Mouse (Mus musculus) adrenal gland, adult 2 months (tissue): ENCODE measurements around the gene Ptafr. TPM values are rescaled to one million over a fixed set of nuclear protein-coding genes. Genes with fewer than 3 reads are reported as not detected.
A peak's percentile ranks its signal among the peaks of the same experiment; 100 is the strongest.

ENCODE experiments used
- DNase-seq: peaks from one replicate; pipeline ENCODE4 v3.0.0; 2021
- long read RNA-seq: library from polyadenylated mRNA; stranded (forward); transcript quantifications from one replicate; pipeline ENCODE4 v2.0.0, GENCODE M21; 2021
- polyA plus RNA-seq: library from polyadenylated mRNA; depleted of rRNA; stranded (reverse); fragments of >200 nt; gene quantifications from 2 replicates; pipeline ENCODE4 v1.2.3, GENCODE M21; 2012; rRNA removed
- total RNA-seq, 2 experiments: library from RNA; stranded (reverse); gene quantifications; 2 replicates each; pipeline ENCODE4 v1.2.3; 2021

The Ptafr gene
- total RNA-seq (1 to 10 TPM in 1 of 2 experiments, under 1 TPM in 1; 0.98 to 3.2 TPM), polyA plus RNA-seq (1.6 and 2.2 TPM in 2 replicates)
- long read RNA-seq, result 0 reads

GRCm38 (mm10) chr4:132563965-132564364 lies at the start of gene Ptafr:
Gene Ptafr, plus strand, starts transcription at chr4:132564067.
- DNase-seq, result peak; percentile 34

GRCm38 (mm10) chr4:132514555-132515135 lies 49.2 kb upstream of the Ptafr start:
- peak; percentile 90 for DNase-seq

GRCm38 (mm10) chr4:132515369-132516155 lies 48.3 kb upstream of the Ptafr start:
- peak; percentile 96 for DNase-seq

GRCm38 (mm10) chr4:132518066-132518465 lies 45.8 kb upstream of the Ptafr start:
- no peak for DNase-seq

- DNase-seq, result no peak
Observed at GRCm38 (mm10) chr4:132519188-132519587, 44.7 kb upstream of the Ptafr start.

- no peak for DNase-seq
Observed at GRCm38 (mm10) chr4:132524321-132524741, 39.5 kb upstream of the Ptafr start.

GRCm38 (mm10) chr4:132524808-132525207 lies 39.1 kb upstream of the Ptafr start:
- DNase-seq, result no peak

GRCm38 (mm10) chr4:132526678-132527077 lies 37.2 kb upstream of the Ptafr start:
- DNase-seq, result no peak

- DNase-seq, result no peak
Observed at GRCm38 (mm10) chr4:132527917-132528522, 35.8 kb upstream of the Ptafr start.

- DNase-seq, result no peak
Observed at GRCm38 (mm10) chr4:132529344-132529743, 34.5 kb upstream of the Ptafr start.

GRCm38 (mm10) chr4:132530033-132530804 lies 33.6 kb upstream of the Ptafr start:
- DNase-seq, result no peak

- peak; percentile 56 for DNase-seq
Observed at GRCm38 (mm10) chr4:132532496-132532895, 31.4 kb upstream of the Ptafr start.

GRCm38 (mm10) chr4:132532981-132533916 lies 30.6 kb upstream of the Ptafr start, which contains the start of gene Atpif1:
Gene Atpif1, minus strand, starts transcription at chr4:132533659.
- peak; percentile 93 for DNase-seq

GRCm38 (mm10) chr4:132535406-132536121 lies 28.3 kb upstream of the Ptafr start, which contains the start of gene Dnajc8:
Gene Dnajc8, plus strand, starts transcription at chr4:132535550.
- peak; percentile 96 for DNase-seq

- no peak for DNase-seq
Observed at GRCm38 (mm10) chr4:132539481-132539880, 24.4 kb upstream of the Ptafr start.

GRCm38 (mm10) chr4:132541413-132541812 lies 22.5 kb upstream of the Ptafr start:
- peak; percentile 60 for DNase-seq

GRCm38 (mm10) chr4:132542724-132543123 lies 21.1 kb upstream of the Ptafr start:
- no peak for DNase-seq

- DNase-seq, result peak; percentile 70
Observed at GRCm38 (mm10) chr4:132545851-132546250, 18.0 kb upstream of the Ptafr start.

GRCm38 (mm10) chr4:132554221-132554620 lies 9.6 kb upstream of the Ptafr start:
- no peak for DNase-seq

- DNase-seq, result no peak
Observed at GRCm38 (mm10) chr4:132554653-132555052, 9.2 kb upstream of the Ptafr start.
